Mouse (Mus musculus): ENCODE results near the gene Rfx8. TPM values are rescaled to one million over a fixed set of nuclear protein-coding genes. Genes with fewer than 3 reads are reported as not detected.

Gene Rfx8
- polyA plus RNA-seq, 1 experiment = 0.04 TPM

GRCm38 (mm10) chr1:39649691-39650434, 70.9 kb downstream of the Rfx8 start:
- Histone ChIP-seq H3K27me3 (ENCODE audit: control insufficient read depth) (peaks cover 78% of the 10 kb centered on the region), H3K4me3 (replicated peaks) (peak overlapping the region; percentile 43)

GRCm38 (mm10) chr1:39648584-39648983, 72.2 kb downstream of the Rfx8 start:
- no peak overlapping the region for H3K4me3 ChIP-seq (replicated peaks)
- peaks cover 65% of the 10 kb centered on the region for H3K27me3 ChIP-seq (ENCODE audit: control insufficient read depth)
- H3K36me3 ChIP-seq (ENCODE audit: control insufficient read depth) = no peaks in the 10 kb centered on the region
- TF ChIP-seq GATA1 (IDR thresholded peaks at IDR 0.05; ENCODE audit: low read length) = no peak
- no peak for TF ChIP-seq TAL1 (IDR thresholded peaks at IDR 0.05; ENCODE audit: low read length)
- peaks cover 11% of the 10 kb centered on the region; the same call in 1 of the 2 replicates for H3K9me3 ChIP-seq (ENCODE audit: control insufficient read depth, low read length)
- H3K4me1 ChIP-seq (ENCODE audit: control insufficient read depth) = peaks cover 53% of the 10 kb centered on the region

More at GRCm38 (mm10) chr1:39649691-39650434, 70.9 kb downstream of the Rfx8 start:
- peaks cover 11% of the 10 kb centered on the region; the same call in 1 of the 2 replicates for H3K9me3 ChIP-seq (ENCODE audit: control insufficient read depth, low read length)
- peaks cover 41% of the 10 kb centered on the region for H3K4me1 ChIP-seq (ENCODE audit: control insufficient read depth)
- H3K36me3 ChIP-seq (ENCODE audit: control insufficient read depth) = no peaks in the 10 kb centered on the region
- TF ChIP-seq GATA1 (IDR thresholded peaks at IDR 0.05; ENCODE audit: low read length) (no peak), TAL1 (IDR thresholded peaks at IDR 0.05; ENCODE audit: low read length) (no peak)

- Histone ChIP-seq H3K9me3 (ENCODE audit: control insufficient read depth, low read length) (peaks cover 17% of the 10 kb centered on the region), H3K36me3 (ENCODE audit: control insufficient read depth) (peaks cover 2% of the 10 kb centered on the region; the same call in 1 of the 2 replicates), H3K27me3 (ENCODE audit: control insufficient read depth) (peaks cover 41% of the 10 kb centered on the region), H3K4me1 (ENCODE audit: control insufficient read depth) (peaks cover 60% of the 10 kb centered on the region), H3K4me3 (replicated peaks) (no peak overlapping the region)
- TF ChIP-seq TAL1 (IDR thresholded peaks at IDR 0.05; ENCODE audit: low read length) (no peak; the same call in 2 of the 3 replicates), GATA1 (IDR thresholded peaks at IDR 0.05; ENCODE audit: low read length) (no peak)
Measured at GRCm38 (mm10) chr1:39645905-39646759, 74.7 kb downstream of the Rfx8 start.

- Histone ChIP-seq H3K4me3 (replicated peaks) (peak overlapping the region; percentile 39), H3K9me3 (ENCODE audit: control insufficient read depth, low read length) (peaks cover 6% of the 10 kb centered on the region), H3K4me1 (ENCODE audit: control insufficient read depth) (peaks cover 49% of the 10 kb centered on the region), H3K36me3 (ENCODE audit: control insufficient read depth) (peaks cover 2% of the 10 kb centered on the region; the same call in 1 of the 2 replicates), H3K27me3 (ENCODE audit: control insufficient read depth) (peaks cover 23% of the 10 kb centered on the region)
- no peak for TF ChIP-seq TAL1 (IDR thresholded peaks at IDR 0.05; ENCODE audit: low read length)
- TF ChIP-seq GATA1 (IDR thresholded peaks at IDR 0.05; ENCODE audit: low read length) = no peak
Measured at GRCm38 (mm10) chr1:39644333-39644732, 76.5 kb downstream of the Rfx8 start.

GRCm38 (mm10) chr1:39641667-39642066, 79.1 kb downstream of the Rfx8 start:
- H3K36me3 ChIP-seq (ENCODE audit: control insufficient read depth) = peaks cover 2% of the 10 kb centered on the region; the same call in 1 of the 2 replicates
- TF ChIP-seq GATA1 (IDR thresholded peaks at IDR 0.05; ENCODE audit: low read length) = no peak
- TF ChIP-seq TAL1 (IDR thresholded peaks at IDR 0.05; ENCODE audit: low read length) = no peak
- peaks cover 5% of the 10 kb centered on the region for H3K27me3 ChIP-seq (ENCODE audit: control insufficient read depth)
- no peak overlapping the region for H3K4me3 ChIP-seq (replicated peaks)
- H3K9me3 ChIP-seq (ENCODE audit: control insufficient read depth, low read length) = peaks cover 6% of the 10 kb centered on the region
- H3K4me1 ChIP-seq (ENCODE audit: control insufficient read depth) = peaks cover 38% of the 10 kb centered on the region

- TF ChIP-seq TAL1 (IDR thresholded peaks at IDR 0.05; ENCODE audit: low read length) = no peak
- no peak for TF ChIP-seq GATA1 (IDR thresholded peaks at IDR 0.05; ENCODE audit: low read length)
- H3K27me3 ChIP-seq (ENCODE audit: control insufficient read depth) = peaks cover 23% of the 10 kb centered on the region
- H3K4me1 ChIP-seq (ENCODE audit: control insufficient read depth) = peaks cover 3% of the 10 kb centered on the region; the same call in 1 of the 2 replicates
- peaks cover 6% of the 10 kb centered on the region for H3K9me3 ChIP-seq (ENCODE audit: control insufficient read depth, low read length)
- H3K4me3 ChIP-seq (replicated peaks) = no peak overlapping the region
- peaks cover 2% of the 10 kb centered on the region; the same call in 1 of the 2 replicates for H3K36me3 ChIP-seq (ENCODE audit: control insufficient read depth)
Measured at GRCm38 (mm10) chr1:39637139-39637538, 83.7 kb downstream of the Rfx8 start.

GRCm38 (mm10) chr1:39636660-39637059, 84.1 kb downstream of the Rfx8 start:
- H3K4me3 ChIP-seq (replicated peaks) = no peak overlapping the region
- H3K4me1 ChIP-seq (ENCODE audit: control insufficient read depth) = peaks cover 3% of the 10 kb centered on the region; the same call in 1 of the 2 replicates
- H3K27me3 ChIP-seq (ENCODE audit: control insufficient read depth) = peaks cover 23% of the 10 kb centered on the region
- H3K9me3 ChIP-seq (ENCODE audit: control insufficient read depth, low read length) = peaks cover under 1% of the 10 kb centered on the region
- no peak for TF ChIP-seq TAL1 (IDR thresholded peaks at IDR 0.05; ENCODE audit: low read length)
- no peak for TF ChIP-seq GATA1 (IDR thresholded peaks at IDR 0.05; ENCODE audit: low read length)
- H3K36me3 ChIP-seq (ENCODE audit: control insufficient read depth) = peaks cover under 1% of the 10 kb centered on the region; the same call in 1 of the 2 replicates

- H3K4me3 ChIP-seq (replicated peaks) = no peak overlapping the region
- TF ChIP-seq GATA1 (IDR thresholded peaks at IDR 0.05; ENCODE audit: low read length) = no peak
- TF ChIP-seq TAL1 (IDR thresholded peaks at IDR 0.05; ENCODE audit: low read length) = no peak
- H3K4me1 ChIP-seq (ENCODE audit: control insufficient read depth) = peaks cover 3% of the 10 kb centered on the region; the same call in 1 of the 2 replicates
- H3K9me3 ChIP-seq (ENCODE audit: control insufficient read depth, low read length) = no peaks in the 10 kb centered on the region; the same call in 1 of the 2 replicates
- peaks cover 23% of the 10 kb centered on the region for H3K27me3 ChIP-seq (ENCODE audit: control insufficient read depth)
- no peaks in the 10 kb centered on the region for H3K36me3 ChIP-seq (ENCODE audit: control insufficient read depth)
Measured at GRCm38 (mm10) chr1:39636196-39636595, 84.6 kb downstream of the Rfx8 start.
